Mouse (Mus musculus) liver, adult 2 months (tissue): Measurements from ENCODE around the gene Prima1.

ENCODE experiments used
- CTCF ChIP-seq: fragments of 200-500 bp; IDR thresholded peaks from 2 replicates; pipeline ENCODE4 v1.5.1; 2011; ENCODE audit warnings: low read depth, low read length, control low read depth
- POLR2A ChIP-seq: fragments of 200-500 bp; IDR thresholded peaks from 2 replicates; pipeline ENCODE4 v1.6.1; 2011; ENCODE audit warnings: low read length, control low read depth; ENCODE audit not compliant: insufficient read depth; ENCODE audit errors: extremely low read depth

DNA sequence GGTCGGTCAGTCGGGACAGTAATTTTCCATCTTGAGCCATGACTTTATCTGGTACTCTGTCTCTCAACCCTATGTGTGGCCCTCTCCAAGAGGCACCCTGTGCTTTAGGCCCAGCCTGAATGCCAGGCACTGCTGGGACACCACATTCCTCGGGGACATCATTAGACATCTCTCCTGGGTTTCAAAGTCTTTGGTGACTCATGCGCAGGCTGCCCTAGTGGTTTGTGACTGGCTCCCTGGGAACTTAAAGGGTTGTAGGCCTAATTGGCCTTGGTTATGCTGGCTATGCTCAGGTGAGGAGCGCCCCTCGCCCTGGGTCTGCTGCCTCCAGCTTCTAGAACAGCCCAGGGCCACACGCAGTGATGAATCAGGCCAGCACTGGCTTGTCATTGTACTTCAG lies 32.4 kb downstream of the Prima1 start:
- TF ChIP-seq POLR2A = no peak
- no peak for TF ChIP-seq CTCF
